Mouse (Mus musculus): ENCODE data around the gene Kif4. TPM values are rescaled to one million over a fixed set of nuclear protein-coding genes. Genes with fewer than 3 reads are reported as not detected.

Gene Kif4
- total and polyA plus RNA-seq, 3 experiments, result 0.16 to 0.45 (median 0.23) TPM

DNA sequence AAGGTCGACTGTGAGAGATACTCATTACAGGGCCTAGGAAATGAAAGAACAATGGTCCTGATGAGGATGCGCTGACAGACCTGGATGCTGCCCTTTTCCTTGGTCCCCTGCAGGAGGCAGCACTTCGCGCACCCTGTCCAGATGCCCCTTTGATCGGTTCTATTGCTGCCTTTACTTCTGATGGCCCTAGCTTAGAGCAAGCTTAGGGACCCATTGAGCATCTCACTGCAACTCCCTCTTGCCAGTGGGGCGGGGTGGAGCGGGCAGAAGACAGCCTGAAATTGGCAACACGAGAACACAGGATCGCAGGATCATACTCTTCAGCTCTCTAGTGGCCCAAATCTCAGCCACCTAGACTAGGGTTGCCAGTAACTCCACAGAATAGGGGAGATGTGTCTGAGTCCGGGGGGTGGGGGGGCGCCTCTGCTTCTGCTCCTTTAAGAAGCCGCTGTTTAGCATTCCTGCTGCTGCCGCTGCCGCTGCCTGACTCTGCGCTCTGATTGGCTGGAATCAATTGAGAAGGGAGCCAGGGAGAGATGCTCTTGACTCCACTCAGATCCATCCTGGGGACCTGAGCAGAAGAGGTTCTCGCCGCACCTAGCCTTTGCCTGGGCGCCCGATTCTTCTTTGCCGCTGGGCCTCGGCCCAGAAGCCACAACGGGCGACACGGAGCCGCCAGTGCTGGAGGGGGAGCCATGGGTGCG lies 141.8 kb downstream of the Kif4 start, which contains the start of gene Dlg3:
TSS of gene Dlg3 (plus strand) at position 542 of the 704 bp plus-strand sequence.
- Histone ChIP-seq H3K36me3 (ENCODE audit: control insufficient read depth, insufficient read depth, low read length) (no peaks in the 10 kb centered on the region), H3K9ac (ENCODE audit: low read depth, low read length) (peak within 1 kb of the TSS; percentile 38; the same call in 1 of the 2 replicates), H3K79me2 (replicated peaks; ENCODE audit: control insufficient read depth, insufficient read depth, low read length) (no peaks in the 10 kb centered on the region), H3K4me3 (peak within 1 kb of the TSS; percentile 23), H3K4me1 (ENCODE audit: control insufficient read depth, insufficient read depth, low read length) (peaks cover 1% of the 10 kb centered on the region; the same call in 1 of the 2 replicates), H3K27ac (no peak within 1 kb of the TSS), H3K27me3 (ENCODE audit: control insufficient read depth, insufficient read depth, low read length) (no peaks in the 10 kb centered on the region)
- intact Hi-C loops (cut with DNase I), result no loop called here
- peak; percentile 18 to 27 for DNase-seq
- WGBS, result 19% methylated on average over 26 of the region's 26 CpGs
- TF ChIP-seq EP300 (IDR thresholded peaks at IDR 0.05; ENCODE audit: insufficient read depth, low read depth, low read length) (no peak), CTCF (IDR thresholded peaks at IDR 0.05) (peak; percentile 52)

DNA sequence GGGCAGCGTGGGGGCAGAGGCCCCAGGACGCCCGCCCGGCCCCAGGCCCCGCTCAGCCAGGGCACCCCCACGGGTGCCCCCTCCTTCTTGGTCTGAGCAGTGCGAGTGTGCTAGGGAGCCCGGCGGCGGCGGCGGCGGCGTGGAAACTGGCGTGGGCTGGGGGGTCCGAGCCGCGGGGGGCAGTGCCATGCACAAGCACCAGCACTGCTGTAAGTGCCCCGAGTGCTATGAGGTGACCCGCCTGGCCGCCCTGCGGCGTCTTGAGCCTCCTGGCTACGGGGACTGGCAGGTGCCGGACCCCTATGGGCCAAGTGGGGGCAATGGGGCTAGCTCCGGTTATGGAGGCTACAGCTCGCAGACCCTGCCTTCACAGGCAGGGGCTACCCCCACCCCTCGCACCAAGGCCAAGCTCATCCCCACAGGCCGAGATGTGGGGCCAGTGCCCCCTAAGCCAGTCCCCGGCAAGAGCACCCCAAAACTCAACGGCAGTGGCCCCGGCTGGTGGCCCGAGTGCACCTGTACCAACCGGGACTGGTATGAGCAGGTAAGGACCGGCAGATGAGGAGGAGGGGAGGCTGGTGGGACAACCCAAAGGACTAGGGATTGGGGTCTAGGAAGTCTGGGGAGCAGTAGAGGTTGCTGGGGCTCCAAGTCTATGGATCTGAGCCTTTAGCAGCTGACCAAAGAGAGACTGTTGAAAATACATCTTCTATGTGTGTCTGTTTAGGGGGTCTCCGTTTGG lies 142.5 kb downstream of the Kif4 start:
- Histone ChIP-seq H3K27ac (no peak overlapping the region), H3K36me3 (ENCODE audit: control insufficient read depth, insufficient read depth, low read length) (no peaks in the 10 kb centered on the region), H3K79me2 (replicated peaks; ENCODE audit: control insufficient read depth, insufficient read depth, low read length) (no peaks in the 10 kb centered on the region), H3K9ac (ENCODE audit: low read depth, low read length) (peak overlapping the region; percentile 38; the same call in 1 of the 2 replicates), H3K4me1 (ENCODE audit: control insufficient read depth, insufficient read depth, low read length) (peaks cover 1% of the 10 kb centered on the region; the same call in 1 of the 2 replicates), H3K27me3 (ENCODE audit: control insufficient read depth, insufficient read depth, low read length) (no peaks in the 10 kb centered on the region), H3K4me3 (peak overlapping the region; percentile 23)
- TF ChIP-seq CTCF (IDR thresholded peaks at IDR 0.05), result no peak
- no peak for TF ChIP-seq POLR2A (IDR thresholded peaks at IDR 0.05; ENCODE audit: insufficient read depth, low read depth, low read length)
- TF ChIP-seq EP300 (IDR thresholded peaks at IDR 0.05; ENCODE audit: insufficient read depth, low read depth, low read length), result no peak
- 37% methylated on average over 26 of the region's 36 CpGs for WGBS
- DNase-seq, result peak in 1 of 2 experiments; percentile 21
- intact Hi-C loops (cut with DNase I), result no loop called here

DNA sequence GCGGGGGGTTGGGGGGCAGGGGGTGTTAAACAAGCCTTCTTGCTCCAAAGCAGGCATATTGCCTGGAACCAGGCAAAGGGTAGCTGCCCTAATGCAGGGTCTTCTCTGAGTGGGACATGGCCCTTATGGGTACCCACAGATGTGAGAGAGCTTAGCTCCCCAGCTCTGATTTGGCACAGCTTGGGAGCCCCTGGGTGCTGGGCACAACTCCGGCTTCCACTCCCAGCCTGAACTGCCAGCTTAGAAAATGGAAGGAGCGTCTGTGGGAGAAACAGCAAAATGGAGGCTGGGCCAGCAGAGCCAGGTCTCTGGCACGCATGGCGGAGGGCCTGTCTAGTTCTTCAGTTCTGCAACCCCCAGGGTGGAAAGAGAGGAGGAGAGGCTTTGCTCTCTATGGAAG lies 143.7 kb downstream of the Kif4 start:
- H3K79me2 ChIP-seq (replicated peaks; ENCODE audit: control insufficient read depth, insufficient read depth, low read length), result no peaks in the 10 kb centered on the region
- H3K27me3 ChIP-seq (ENCODE audit: control insufficient read depth, insufficient read depth, low read length), result no peaks in the 10 kb centered on the region
- no peak for TF ChIP-seq CTCF (IDR thresholded peaks at IDR 0.05)
- no peak for TF ChIP-seq POLR2A (IDR thresholded peaks at IDR 0.05; ENCODE audit: insufficient read depth, low read depth, low read length)
- TF ChIP-seq EP300 (IDR thresholded peaks at IDR 0.05; ENCODE audit: insufficient read depth, low read depth, low read length), result no peak
- H3K9ac ChIP-seq (ENCODE audit: low read depth, low read length), result no peak overlapping the region
- no peak overlapping the region for H3K4me3 ChIP-seq
- intact Hi-C loops (cut with DNase I), result no loop called here
- H3K27ac ChIP-seq, result no peak overlapping the region
- no peaks in the 10 kb centered on the region for H3K36me3 ChIP-seq (ENCODE audit: control insufficient read depth, insufficient read depth, low read length)
- WGBS, result 90% methylated on average over 5 of the region's 5 CpGs
- H3K4me1 ChIP-seq (ENCODE audit: control insufficient read depth, insufficient read depth, low read length), result peaks cover 1% of the 10 kb centered on the region; the same call in 1 of the 2 replicates
- DNase-seq, result no peak

DNA sequence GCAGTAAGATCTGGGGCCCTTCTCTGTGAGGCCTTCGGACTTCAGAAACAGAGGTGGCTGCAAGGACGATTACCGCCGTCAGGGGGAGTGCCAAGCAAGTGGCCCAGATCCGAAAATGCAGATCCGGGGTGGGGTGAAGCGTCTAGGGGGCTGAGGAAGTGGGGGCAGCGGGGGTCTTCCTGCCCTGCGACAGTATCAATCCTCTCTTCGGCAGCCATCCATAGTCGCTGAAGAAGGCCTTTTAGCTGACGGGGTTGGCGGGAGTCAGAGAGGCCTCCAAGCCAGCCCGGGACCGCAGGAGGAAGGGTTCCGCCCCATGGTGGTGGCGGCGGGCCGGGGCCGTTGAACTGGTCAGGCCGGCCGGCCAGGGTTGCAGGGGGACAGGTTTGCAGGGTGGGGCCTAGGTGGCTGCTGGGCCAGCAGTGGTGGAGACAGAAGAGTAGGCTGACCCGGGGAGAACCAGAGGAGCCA lies 148.8 kb downstream of the Kif4 start:
- DNase-seq, result peak; percentile 75 to 79
- TF ChIP-seq CTCF (IDR thresholded peaks at IDR 0.05) (peak; percentile 72), EP300 (IDR thresholded peaks at IDR 0.05; ENCODE audit: insufficient read depth, low read depth, low read length) (no peak)
- WGBS, result 15% methylated on average over 23 of the region's 23 CpGs
- Histone ChIP-seq H3K79me2 (replicated peaks; ENCODE audit: control insufficient read depth, insufficient read depth, low read length) (no peaks in the 10 kb centered on the region), H3K27ac (peak overlapping the region; percentile 52; the same call in 1 of the 2 replicates), H3K9ac (ENCODE audit: low read depth, low read length) (peak overlapping the region; percentile 86), H3K36me3 (ENCODE audit: control insufficient read depth, insufficient read depth, low read length) (no peaks in the 10 kb centered on the region), H3K4me1 (ENCODE audit: control insufficient read depth, insufficient read depth, low read length) (no peaks in the 10 kb centered on the region; the same call in none of the 2 replicates), H3K27me3 (ENCODE audit: control insufficient read depth, insufficient read depth, low read length) (no peaks in the 10 kb centered on the region), H3K4me3 (peak overlapping the region; percentile 52)
- intact Hi-C loops (cut with DNase I), result no loop called here

DNA sequence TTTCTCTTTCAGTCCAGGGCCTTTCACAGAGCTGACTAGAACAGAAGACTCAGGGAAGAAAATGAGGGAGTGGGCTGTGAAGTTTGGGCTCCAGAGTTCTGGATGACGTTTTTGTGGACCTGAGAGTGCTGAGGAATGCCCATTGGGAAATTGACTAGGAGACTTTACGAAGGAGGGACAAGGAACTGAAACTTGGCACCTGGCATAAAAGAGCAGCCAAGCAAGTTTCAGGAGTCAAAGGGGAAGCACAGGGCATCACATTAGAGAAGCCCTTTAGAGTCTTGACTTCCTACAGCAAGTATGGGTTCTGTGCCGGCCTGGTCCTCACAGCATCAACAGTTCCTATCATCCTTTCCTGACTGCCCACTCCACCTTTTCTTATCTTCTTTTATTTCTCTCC lies 149.9 kb downstream of the Kif4 start:
- Histone ChIP-seq H3K27me3 (ENCODE audit: control insufficient read depth, insufficient read depth, low read length) (no peaks in the 10 kb centered on the region), H3K27ac (no peak overlapping the region), H3K79me2 (replicated peaks; ENCODE audit: control insufficient read depth, insufficient read depth, low read length) (no peaks in the 10 kb centered on the region), H3K36me3 (ENCODE audit: control insufficient read depth, insufficient read depth, low read length) (no peaks in the 10 kb centered on the region), H3K9ac (ENCODE audit: low read depth, low read length) (no peak overlapping the region), H3K4me3 (no peak overlapping the region), H3K4me1 (ENCODE audit: control insufficient read depth, insufficient read depth, low read length) (no peaks in the 10 kb centered on the region; the same call in none of the 2 replicates)
- no peak for DNase-seq
- 85% methylated on average over 3 of the region's 3 CpGs for WGBS
- TF ChIP-seq EP300 (IDR thresholded peaks at IDR 0.05; ENCODE audit: insufficient read depth, low read depth, low read length), result no peak
- no peak for TF ChIP-seq CTCF (IDR thresholded peaks at IDR 0.05)
- TF ChIP-seq POLR2A (IDR thresholded peaks at IDR 0.05; ENCODE audit: insufficient read depth, low read depth, low read length), result no peak
- intact Hi-C loops (cut with DNase I), result no loop called here
